10 mouse cellular contexts compared by ENCODE assay signal in the genomic region with DNA sequence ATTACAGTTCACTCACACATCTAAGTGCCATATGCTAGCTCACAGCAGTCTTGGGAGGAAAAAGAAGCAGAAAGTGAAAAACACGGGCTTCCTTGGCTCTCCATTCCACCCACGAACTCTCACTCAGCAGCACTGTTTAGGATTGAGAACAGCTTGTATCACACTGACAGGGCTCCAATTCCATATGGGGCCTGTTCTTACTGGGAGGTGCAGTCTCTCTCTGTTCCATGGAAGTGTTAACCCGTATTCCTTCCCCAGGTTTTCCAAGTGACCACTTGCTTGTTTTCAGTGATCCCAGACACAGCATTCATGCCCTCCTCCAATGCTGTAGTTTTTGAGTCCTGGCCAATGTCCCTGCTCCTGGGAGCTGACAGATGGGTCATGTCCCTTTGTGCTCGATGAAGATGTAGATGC.
DNase-seq lines count a peak whose midpoint lies in the region; ATAC-seq lines count a peak whose summit lies in the region.
"Had no signal": no experiment of that assay in that cellular context is flagged by ENCODE, and none has a peak within 500 bp of the region (broad histone marks: within the 10 kb centered on the region; RNA-seq: fewer than 3 reads in every experiment).

No protein-coding gene starts in this region.

- no peak overlapping the region for H3K9ac ChIP-seq in kidney, embryonic 15.5 days
- no peak overlapping the region for H3K9ac ChIP-seq in forebrain, embryonic 16.5 days (replicated peaks; ENCODE audit: low read depth, low read length)

- H3K27ac ChIP-seq in kidney, embryonic 15.5 days: 0 out of 2 replicates have a peak overlapping the region, but pooled peaks have one; percentile 6
- peak overlapping the region; percentile 76 for H3K27ac ChIP-seq in forebrain, embryonic 16.5 days (ENCODE audit: low read length)
- H3K27ac ChIP-seq: hindbrain, embryonic 10.5 days had no signal

- peaks cover 8% of the 10 kb centered on the region for H3K4me1 ChIP-seq in kidney, embryonic 15.5 days
- 0 out of 2 replicates have a peak, but pooled peaks cover 3% of the 10 kb centered on the region for H3K4me1 ChIP-seq in forebrain, embryonic 16.5 days (replicated peaks; ENCODE audit: control insufficient read depth, insufficient read depth, low read length)
- H3K4me1 ChIP-seq: hindbrain, embryonic 10.5 days had no signal

- 0 out of 2 replicates have a peak, but pooled peaks have one; percentile 2 for ATAC-seq in kidney, embryonic 15.5 days (replicated peaks; ENCODE audit: low FRiP score)
- ATAC-seq in forebrain, embryonic 16.5 days: peak; percentile 95
- no peak for ATAC-seq in CD4-positive, CD25-positive, alpha-beta regulatory T cell, adult 4 months

- H3K9me3 ChIP-seq in kidney, embryonic 15.5 days (replicated peaks): no peaks in the 10 kb centered on the region
- H3K9me3 ChIP-seq in forebrain, embryonic 16.5 days (ENCODE audit: control insufficient read depth, low read length): no peaks in the 10 kb centered on the region
- H3K9me3 ChIP-seq: G1E; hindbrain, embryonic 10.5 days had no signal

- 55% methylated on average over 4 of the region's 4 CpGs for WGBS in kidney, embryonic 15.5 days
- WGBS in forebrain, embryonic 16.5 days: 66% methylated on average over 4 of the region's 4 CpGs

- H3K36me3 ChIP-seq in kidney, embryonic 15.5 days: no peaks in the 10 kb centered on the region
- no peaks in the 10 kb centered on the region for H3K36me3 ChIP-seq in forebrain, embryonic 16.5 days (ENCODE audit: control insufficient read depth, insufficient read depth)
- H3K36me3 ChIP-seq: G1E; hindbrain, embryonic 10.5 days had no signal

- H3K4me3 ChIP-seq in kidney, embryonic 15.5 days (replicated peaks): no peak overlapping the region
- H3K4me3 ChIP-seq in forebrain, embryonic 16.5 days (replicated peaks; ENCODE audit: low read length): no peak overlapping the region
- H3K4me3 ChIP-seq: hindbrain, embryonic 10.5 days had no signal

- H3K4me2 ChIP-seq in kidney, embryonic 15.5 days: no peak overlapping the region
- H3K4me2 ChIP-seq in forebrain, embryonic 16.5 days (ENCODE audit: low read length): no peak overlapping the region

- no peak for DNase-seq in kidney, adult 8-10 months
- DNase-seq in layer of hippocampus, adult 18-20 months (ENCODE audit: low spot score in 2 of 2): peak; percentile 74 to 78
- DNase-seq in right cerebral cortex, postnatal 25 days: peak; percentile 76
- DNase-seq in ovary, adult 18-20 months (ENCODE audit: low spot score): no peak
- DNase-seq in urinary bladder, postnatal 25 days (ENCODE audit: low spot score): no peak

- H3K27me3 ChIP-seq in kidney, embryonic 15.5 days: no peaks in the 10 kb centered on the region
- H3K27me3 ChIP-seq in forebrain, embryonic 16.5 days (replicated peaks; ENCODE audit: control insufficient read depth, insufficient read depth, low read length): no peaks in the 10 kb centered on the region

Comparison
In these comparisons a context has a peak if more than half of its experiments do, and no peak if none do; other contexts are left out.
1. DNase-seq: peak in layer of hippocampus, adult 18-20 months (2 of 2) and right cerebral cortex, postnatal 25 days (single experiment); none in kidney, adult 8-10 months (0 of 2), ovary, adult 18-20 months (single experiment) and urinary bladder, postnatal 25 days (single experiment).